Mouse (Mus musculus): ENCODE measurements around the gene Hcst. TPM values are rescaled to one million over a fixed set of nuclear protein-coding genes. Genes with fewer than 3 reads are reported as not detected.
A peak's percentile ranks its signal among the peaks of the same experiment; 100 is the strongest.

Hcst gene
- polyA plus RNA-seq, 1 experiment from 2014 or later, result 6.7 TPM

DNA sequence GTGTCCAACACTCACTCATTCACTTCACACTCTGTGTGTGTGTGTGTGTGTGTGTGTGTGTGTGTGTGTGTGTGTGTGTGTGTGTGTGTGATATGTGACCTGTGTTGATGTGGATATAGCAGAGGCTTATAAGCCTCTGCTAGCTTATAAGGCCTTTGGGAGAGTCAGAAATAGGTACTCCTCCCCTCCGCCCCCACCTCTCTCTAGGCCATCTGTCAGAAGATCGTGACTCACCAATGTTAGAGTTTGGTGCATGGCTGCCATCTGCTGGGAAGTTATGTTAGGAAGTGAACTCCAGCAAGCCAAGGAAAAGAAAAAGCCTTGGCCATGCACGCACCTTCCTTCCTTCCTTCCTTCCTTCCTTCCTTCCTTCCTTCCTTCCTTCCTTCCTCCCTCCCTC lies 12.1 kb upstream of the Hcst start:
- Histone ChIP-seq H3K4me2 (no peak overlapping the region), H3K4me1 (replicated peaks) (0 out of 2 replicates have a peak, but pooled peaks cover 2% of the 10 kb centered on the region), H3K9me3 (replicated peaks) (no peaks in the 10 kb centered on the region), H3K9ac (no peak overlapping the region), H3K27me3 (peaks cover 19% of the 10 kb centered on the region), H3K27ac (replicated peaks) (no peak overlapping the region), H3K4me3 (replicated peaks) (no peak overlapping the region), H3K36me3 (replicated peaks) (peaks cover 9% of the 10 kb centered on the region)
- 12% methylated on average over 3 of the region's 3 CpGs for WGBS (ENCODE audit: insufficient replicate concordance)
- no peak for ATAC-seq (ENCODE audit: insufficient read depth)

DNA sequence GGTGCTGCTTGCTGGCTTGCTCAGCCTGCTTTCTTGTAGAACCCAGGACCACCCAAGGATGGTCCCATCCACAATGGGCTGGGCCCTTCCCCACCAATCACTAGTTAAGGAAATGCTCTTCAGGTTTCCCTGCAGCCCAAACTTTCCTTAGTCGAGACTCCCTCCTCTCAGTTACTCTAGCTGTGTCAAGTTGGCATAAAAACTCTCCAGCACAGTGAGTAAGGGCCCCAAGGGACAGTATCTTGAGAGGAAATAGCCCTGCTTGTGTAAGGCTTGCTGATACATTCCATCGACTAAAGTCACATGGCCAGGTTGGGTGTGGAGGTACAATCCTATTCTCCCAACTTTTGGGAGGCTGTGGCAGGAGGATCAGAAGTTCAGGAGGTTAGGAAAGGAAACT lies 10.5 kb upstream of the Hcst start:
- Histone ChIP-seq H3K36me3 (replicated peaks) (peaks cover 22% of the 10 kb centered on the region), H3K27ac (replicated peaks) (no peak overlapping the region), H3K4me2 (no peak overlapping the region), H3K9me3 (replicated peaks) (no peaks in the 10 kb centered on the region), H3K4me3 (replicated peaks) (no peak overlapping the region), H3K4me1 (replicated peaks) (no peaks in the 10 kb centered on the region), H3K9ac (no peak overlapping the region), H3K27me3 (peaks cover 5% of the 10 kb centered on the region; the same call in 1 of the 2 replicates)
- no peak for ATAC-seq (ENCODE audit: insufficient read depth)
- WGBS (ENCODE audit: insufficient replicate concordance), result 27% methylated on average over 2 of the region's 2 CpGs

DNA sequence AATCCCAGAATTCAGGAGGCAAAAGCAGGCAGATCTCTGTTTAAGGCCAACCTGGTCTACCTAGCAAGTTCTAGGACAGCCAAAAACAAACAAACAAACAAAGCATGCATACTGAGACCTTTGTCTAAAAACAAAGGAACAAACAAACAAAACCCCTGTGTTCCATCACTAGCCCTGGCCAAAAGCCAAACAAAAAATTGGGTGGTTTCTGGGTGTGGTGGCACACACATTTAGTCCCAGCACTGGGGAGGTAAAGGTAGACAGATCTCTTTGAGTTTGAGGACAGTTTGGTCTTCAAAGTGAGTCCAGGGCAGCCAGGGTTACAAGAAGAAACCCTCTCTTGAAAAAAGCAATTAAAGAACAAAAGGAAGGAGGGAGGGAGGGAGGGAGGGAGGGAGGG lies 9.7 kb upstream of the Hcst start:
- H3K9ac ChIP-seq, result no peak overlapping the region
- H3K4me3 ChIP-seq (replicated peaks), result no peak overlapping the region
- H3K27ac ChIP-seq (replicated peaks), result no peak overlapping the region
- no peak overlapping the region for H3K4me2 ChIP-seq
- H3K27me3 ChIP-seq, result no peaks in the 10 kb centered on the region
- H3K36me3 ChIP-seq (replicated peaks), result peaks cover 24% of the 10 kb centered on the region
- H3K4me1 ChIP-seq (replicated peaks), result no peaks in the 10 kb centered on the region
- no peaks in the 10 kb centered on the region for H3K9me3 ChIP-seq (replicated peaks)
- ATAC-seq (ENCODE audit: insufficient read depth), result no peak

DNA sequence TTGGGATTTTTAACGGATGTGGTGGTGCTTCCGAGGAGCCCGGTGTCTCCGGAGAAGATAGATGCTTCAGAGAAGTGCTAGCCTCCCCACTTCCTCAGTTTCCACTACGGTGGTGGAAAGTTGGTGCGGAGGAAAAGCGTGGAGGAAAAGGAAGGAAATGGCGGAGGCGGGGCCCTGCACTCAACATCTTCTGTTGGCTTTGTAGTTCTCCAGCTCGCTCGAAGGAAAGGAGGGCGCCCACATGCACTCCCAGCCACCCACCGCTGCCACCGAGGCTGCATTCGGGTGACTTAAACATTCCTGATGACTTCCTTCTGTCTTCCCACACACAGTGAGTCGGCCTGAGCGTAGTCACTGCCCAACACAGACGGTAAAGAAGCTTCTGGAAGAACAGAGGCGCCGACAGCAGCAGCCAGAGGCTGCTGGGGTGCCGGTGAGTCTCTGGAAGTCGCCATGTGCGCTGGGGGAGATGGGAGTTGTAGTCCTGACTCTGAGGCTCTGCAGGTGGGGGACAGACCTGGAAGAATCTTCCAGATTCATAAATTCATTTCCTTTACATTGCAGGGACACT lies 3.5 kb upstream of the Hcst start:
- peak overlapping the region; percentile 53; the same call in 1 of the 2 replicates for H3K27ac ChIP-seq (replicated peaks)
- peaks cover 13% of the 10 kb centered on the region; the same call in 1 of the 2 replicates for H3K27me3 ChIP-seq
- no peak overlapping the region for H3K9ac ChIP-seq
- H3K36me3 ChIP-seq (replicated peaks), result peaks cover 25% of the 10 kb centered on the region
- WGBS (ENCODE audit: insufficient replicate concordance), result 15% methylated on average over 23 of the region's 23 CpGs
- H3K4me2 ChIP-seq, result peak overlapping the region; percentile 89
- H3K9me3 ChIP-seq (replicated peaks), result no peaks in the 10 kb centered on the region
- peaks cover 32% of the 10 kb centered on the region for H3K4me1 ChIP-seq (replicated peaks)
- peak overlapping the region; percentile 62 for H3K4me3 ChIP-seq (replicated peaks)
- no peak for ATAC-seq (ENCODE audit: insufficient read depth)

DNA sequence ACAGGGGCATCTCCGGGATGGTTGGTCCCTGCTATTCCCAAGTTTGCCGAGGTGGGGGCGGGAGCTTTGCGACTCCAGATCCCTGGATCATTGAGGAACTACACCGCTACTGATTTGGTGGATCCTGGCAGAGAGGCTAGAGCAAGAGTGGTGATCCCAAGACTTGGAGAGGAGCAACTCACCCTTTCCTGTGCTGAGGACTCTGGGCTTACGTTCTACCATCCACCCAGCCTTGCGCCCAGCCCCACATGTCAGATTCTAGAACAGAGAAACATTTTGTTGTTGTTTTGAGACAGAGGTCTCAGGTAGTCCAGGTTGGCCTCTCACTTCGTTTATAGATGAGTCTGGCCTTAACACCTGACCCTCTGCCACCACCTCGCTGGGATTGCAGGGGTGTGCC lies 2.9 kb upstream of the Hcst start:
- ATAC-seq (ENCODE audit: insufficient read depth), result no peak
- H3K4me1 ChIP-seq (replicated peaks), result peaks cover 32% of the 10 kb centered on the region
- H3K4me3 ChIP-seq (replicated peaks), result peak overlapping the region; percentile 62
- H3K27ac ChIP-seq (replicated peaks), result peak overlapping the region; percentile 53; the same call in 1 of the 2 replicates
- H3K4me2 ChIP-seq, result peak overlapping the region; percentile 89
- WGBS (ENCODE audit: insufficient replicate concordance), result 2% methylated on average over 9 of the region's 9 CpGs
- H3K9me3 ChIP-seq (replicated peaks), result no peaks in the 10 kb centered on the region
- H3K27me3 ChIP-seq, result peaks cover 13% of the 10 kb centered on the region; the same call in 1 of the 2 replicates
- peaks cover 24% of the 10 kb centered on the region for H3K36me3 ChIP-seq (replicated peaks)
- H3K9ac ChIP-seq, result peak overlapping the region; percentile 50; the same call in 1 of the 2 replicates

DNA sequence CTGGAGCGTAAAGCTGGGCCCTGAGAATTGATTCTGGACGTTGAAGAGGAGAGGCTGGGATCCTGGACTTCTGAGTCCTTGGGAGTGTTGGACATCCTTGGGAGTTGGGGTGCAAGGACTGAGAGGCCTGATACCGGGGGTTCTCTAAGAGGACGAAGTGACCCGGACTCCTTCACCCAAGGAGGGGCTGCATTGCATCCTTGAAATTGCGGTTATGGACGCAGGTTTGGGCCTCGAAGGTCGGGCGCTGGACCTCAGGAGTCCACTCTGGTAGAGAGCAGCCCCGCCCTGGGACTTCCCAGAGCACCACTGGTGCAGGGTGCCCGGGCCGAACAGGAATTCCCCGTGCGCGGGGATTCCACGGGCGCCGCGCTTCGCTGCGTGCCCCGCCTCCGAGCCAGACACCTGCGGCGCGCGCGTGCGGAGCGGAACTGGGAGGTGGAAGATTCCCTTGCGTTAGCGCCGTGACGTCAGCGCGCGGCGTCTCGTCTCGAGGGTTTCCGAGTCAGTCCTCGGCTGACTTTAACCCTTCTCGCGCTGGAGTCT lies 2.3 kb upstream of the Hcst start:
- Histone ChIP-seq H3K27me3 (peaks cover 13% of the 10 kb centered on the region; the same call in 1 of the 2 replicates), H3K9me3 (replicated peaks) (no peaks in the 10 kb centered on the region), H3K9ac (peak overlapping the region; percentile 50), H3K4me1 (replicated peaks) (peaks cover 32% of the 10 kb centered on the region), H3K27ac (replicated peaks) (peak overlapping the region; percentile 53), H3K4me3 (replicated peaks) (peak overlapping the region; percentile 62), H3K4me2 (peak overlapping the region; percentile 89), H3K36me3 (replicated peaks) (peaks cover 19% of the 10 kb centered on the region)
- ATAC-seq (ENCODE audit: insufficient read depth), result peak; percentile 52
- under 1% methylated on average over 45 of the region's 45 CpGs for WGBS (ENCODE audit: insufficient replicate concordance)

DNA sequence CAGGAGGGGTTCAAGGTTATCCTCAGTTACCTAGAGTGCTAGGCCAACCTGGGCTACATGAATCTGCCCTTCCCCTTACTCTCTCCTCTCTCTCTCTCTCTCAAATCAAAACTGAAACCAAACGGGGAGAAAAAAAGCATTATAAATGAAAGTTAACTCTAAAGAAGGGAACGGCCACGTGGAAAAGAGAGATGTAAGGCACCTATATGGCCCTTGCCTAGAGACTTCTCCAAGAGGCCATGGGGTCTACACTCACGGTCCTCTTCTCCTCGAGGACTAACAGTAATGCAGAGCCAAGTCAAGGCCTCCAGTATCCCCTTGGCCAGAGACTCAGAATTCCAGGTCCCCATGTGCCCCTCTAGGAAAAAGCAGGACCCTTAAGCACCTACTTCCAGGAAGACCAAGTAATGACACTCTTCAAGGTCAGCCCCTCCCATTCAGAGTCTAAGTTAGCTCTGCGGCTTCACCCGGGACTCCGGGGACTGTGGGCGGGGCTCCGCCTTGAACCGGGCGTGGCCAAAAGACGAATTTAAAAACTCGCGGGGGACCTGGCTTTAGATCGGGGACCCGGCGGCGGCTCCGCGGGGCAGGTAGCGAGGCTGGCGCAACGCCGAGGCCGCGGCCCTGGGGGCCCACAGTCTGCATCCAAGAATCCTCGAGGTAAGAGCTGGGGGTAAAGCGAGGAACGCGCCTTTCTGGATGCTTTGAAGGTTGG lies 1.7 kb upstream of the Hcst start, which contains the start of gene Nfkbid:
TSS of gene Nfkbid (plus strand) at position 558 of the 715 bp plus-strand sequence.
- peak within 1 kb of the TSS; percentile 65 for H3K27ac ChIP-seq (replicated peaks)

DNA sequence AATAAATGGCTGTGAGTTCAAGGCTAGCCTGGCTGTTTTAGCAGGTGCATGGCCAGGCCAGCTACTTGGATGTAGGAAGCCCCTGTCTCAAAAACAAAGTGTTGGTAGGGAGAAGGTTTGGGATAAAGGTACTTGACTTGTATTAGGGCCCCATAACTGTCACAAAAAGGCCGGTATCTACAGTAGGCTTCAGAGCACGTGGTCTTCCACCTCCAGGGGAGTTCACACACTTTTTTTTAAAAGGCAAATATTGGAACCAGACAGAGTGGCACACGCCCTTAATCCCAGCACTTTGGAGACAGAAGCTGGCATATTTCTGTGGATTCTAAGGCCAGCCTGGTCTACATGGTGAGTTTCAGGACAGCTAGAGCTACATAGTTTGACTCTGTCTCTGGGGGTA lies 1.0 kb upstream of the Hcst start:
- Histone ChIP-seq H3K27ac (replicated peaks) (peak overlapping the region; percentile 65), H3K4me3 (replicated peaks) (no peak overlapping the region), H3K4me1 (replicated peaks) (peaks cover 32% of the 10 kb centered on the region), H3K36me3 (replicated peaks) (peaks cover 9% of the 10 kb centered on the region), H3K9me3 (replicated peaks) (no peaks in the 10 kb centered on the region), H3K9ac (no peak overlapping the region), H3K4me2 (peak overlapping the region; percentile 89), H3K27me3 (peaks cover 13% of the 10 kb centered on the region; the same call in 1 of the 2 replicates)
- WGBS (ENCODE audit: insufficient replicate concordance), result 47% methylated on average over 3 of the region's 3 CpGs
- ATAC-seq (ENCODE audit: insufficient read depth), result no peak

More for the DNA sequence above, 1.7 kb upstream of the Hcst start, which contains the start of gene Nfkbid:
- H3K27me3 ChIP-seq, result peaks cover 13% of the 10 kb centered on the region; the same call in 1 of the 2 replicates
- 6% methylated on average over 31 of the region's 31 CpGs for WGBS (ENCODE audit: insufficient replicate concordance)
- peaks cover 32% of the 10 kb centered on the region for H3K4me1 ChIP-seq (replicated peaks)
- no peaks in the 10 kb centered on the region for H3K9me3 ChIP-seq (replicated peaks)
- peak within 1 kb of the TSS; percentile 62 for H3K4me3 ChIP-seq (replicated peaks)
- ATAC-seq (ENCODE audit: insufficient read depth), result peak; percentile 20; the same call in 1 of the 2 replicates
- H3K36me3 ChIP-seq (replicated peaks), result peaks cover 13% of the 10 kb centered on the region
- H3K4me2 ChIP-seq, result peak within 1 kb of the TSS; percentile 89
- H3K9ac ChIP-seq, result peak within 1 kb of the TSS; percentile 50

DNA sequence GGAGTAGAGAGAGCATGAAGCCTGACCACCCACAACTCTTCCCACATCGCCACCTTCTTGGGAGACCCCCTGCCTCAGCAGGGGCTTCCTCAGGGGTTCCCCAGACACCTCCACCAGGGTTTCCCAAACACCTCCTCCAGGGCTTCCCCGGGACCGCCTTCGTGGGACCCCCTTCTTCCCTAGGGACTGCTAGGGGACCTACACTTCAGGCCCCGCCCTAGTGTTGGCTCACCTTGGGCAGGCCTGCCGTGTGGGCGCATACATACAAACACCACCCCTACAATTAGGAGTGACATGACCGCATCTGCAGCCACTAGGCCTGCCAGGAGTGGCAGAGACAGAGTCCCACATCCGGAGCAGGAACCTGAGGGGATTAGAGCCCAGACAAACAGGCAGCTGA lies 1.8 kb downstream of the Hcst start:
- peak overlapping the region; percentile 27 for H3K4me2 ChIP-seq
- peak overlapping the region; percentile 67 for H3K27ac ChIP-seq (replicated peaks)
- no peak overlapping the region for H3K4me3 ChIP-seq (replicated peaks)
- no peaks in the 10 kb centered on the region for H3K9me3 ChIP-seq (replicated peaks)
- peaks cover 26% of the 10 kb centered on the region for H3K4me1 ChIP-seq (replicated peaks)
- 34% methylated on average over 9 of the region's 9 CpGs for WGBS (ENCODE audit: insufficient replicate concordance)
- peaks cover 13% of the 10 kb centered on the region; the same call in 1 of the 2 replicates for H3K27me3 ChIP-seq
- H3K9ac ChIP-seq, result no peak overlapping the region
- no peaks in the 10 kb centered on the region for H3K36me3 ChIP-seq (replicated peaks)
- ATAC-seq (ENCODE audit: insufficient read depth), result no peak

DNA sequence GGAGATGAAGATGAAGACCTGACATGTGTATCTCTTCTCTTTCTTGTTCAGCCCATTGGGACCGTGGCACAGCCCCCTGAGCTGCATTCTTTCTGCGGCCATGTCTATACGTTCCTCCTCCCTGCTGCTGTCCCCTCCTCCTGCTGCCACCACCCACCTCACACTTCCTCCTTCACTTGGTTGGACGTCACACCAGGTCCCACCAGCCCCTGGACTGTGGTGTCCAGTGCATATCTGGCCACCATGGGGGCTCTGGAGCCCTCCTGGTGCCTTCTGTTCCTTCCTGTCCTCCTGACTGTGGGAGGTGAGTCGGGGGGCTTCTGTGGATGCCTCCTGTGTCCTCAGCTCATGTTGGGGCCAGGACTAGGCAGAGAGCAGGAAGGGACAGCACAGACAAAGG lies 6.1 kb downstream of the Hcst start, which contains the start of gene Tyrobp:
TSS of gene Tyrobp (plus strand) at position 165 of the 400 bp plus-strand sequence.
- peak within 1 kb of the TSS; percentile 73 for H3K27ac ChIP-seq (replicated peaks)
- WGBS (ENCODE audit: insufficient replicate concordance), result 12% methylated on average over 5 of the region's 5 CpGs
- H3K9me3 ChIP-seq (replicated peaks), result no peaks in the 10 kb centered on the region
- no peaks in the 10 kb centered on the region for H3K36me3 ChIP-seq (replicated peaks)
- ATAC-seq (ENCODE audit: insufficient read depth), result peak; percentile 32; the same call in 1 of the 2 replicates
- H3K9ac ChIP-seq, result no peak within 1 kb of the TSS
- peak within 1 kb of the TSS; percentile 15; the same call in 1 of the 2 replicates for H3K4me2 ChIP-seq
- no peaks in the 10 kb centered on the region for H3K27me3 ChIP-seq
- peaks cover 10% of the 10 kb centered on the region; the same call in 1 of the 2 replicates for H3K4me1 ChIP-seq (replicated peaks)
- peak within 1 kb of the TSS; percentile 38 for H3K4me3 ChIP-seq (replicated peaks)

DNA sequence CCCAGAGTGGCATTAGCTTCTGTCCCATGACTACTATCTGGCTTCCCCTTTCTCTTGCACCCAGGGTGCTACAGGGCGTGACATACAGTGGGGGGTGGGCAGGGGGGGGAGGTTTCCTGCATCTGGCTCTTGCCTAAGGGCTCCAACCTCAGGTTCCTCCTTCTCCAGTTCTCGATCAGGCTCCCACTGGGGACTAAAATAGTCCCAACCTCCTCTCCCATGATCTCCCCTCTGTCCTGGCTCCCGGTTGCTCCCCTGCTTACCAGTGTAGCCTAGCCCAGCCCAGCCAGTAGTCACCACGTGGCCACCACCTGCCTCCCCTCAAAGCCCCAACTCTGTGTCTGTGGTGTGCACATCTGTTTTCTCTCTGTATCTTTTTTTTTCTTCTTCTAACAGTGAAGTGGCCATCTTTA lies 6.9 kb downstream of the Hcst start:
- H3K27ac ChIP-seq (replicated peaks), result peak overlapping the region; percentile 73
- WGBS (ENCODE audit: insufficient replicate concordance), result 5% methylated on average over 4 of the region's 4 CpGs
- peak overlapping the region; percentile 10; the same call in 1 of the 2 replicates for H3K4me2 ChIP-seq
- H3K36me3 ChIP-seq (replicated peaks), result no peaks in the 10 kb centered on the region
- no peak overlapping the region for H3K4me3 ChIP-seq (replicated peaks)
- peak; percentile 58 for ATAC-seq (ENCODE audit: insufficient read depth)
- no peaks in the 10 kb centered on the region for H3K9me3 ChIP-seq (replicated peaks)
- no peaks in the 10 kb centered on the region for H3K27me3 ChIP-seq
- peaks cover 10% of the 10 kb centered on the region; the same call in 1 of the 2 replicates for H3K4me1 ChIP-seq (replicated peaks)
- H3K9ac ChIP-seq, result no peak overlapping the region

Data from liver, embryonic 15.5 days (tissue).